Mouse (Mus musculus): ENCODE results near the gene Hhat. TPM values are rescaled to one million over a fixed set of nuclear protein-coding genes. Genes with fewer than 3 reads are reported as not detected.

Hhat gene
- polyA plus RNA-seq, 1 experiment from 2014 or later = 4.4 TPM

- Histone ChIP-seq H3K27ac (no peak overlapping the region), H3K9me3 (no peaks in the 10 kb centered on the region), H3K4me3 (replicated peaks) (no peak overlapping the region), H3K27me3 (no peaks in the 10 kb centered on the region), H3K36me3 (replicated peaks) (no peaks in the 10 kb centered on the region), H3K4me1 (no peaks in the 10 kb centered on the region), H3K4me2 (no peak overlapping the region), H3K9ac (no peak overlapping the region)
- ATAC-seq (ENCODE audit: low FRiP score) = no peak
Observed at GRCm38 (mm10) chr1:192481446-192481845, 289.6 kb downstream of the Hhat start.

DNA sequence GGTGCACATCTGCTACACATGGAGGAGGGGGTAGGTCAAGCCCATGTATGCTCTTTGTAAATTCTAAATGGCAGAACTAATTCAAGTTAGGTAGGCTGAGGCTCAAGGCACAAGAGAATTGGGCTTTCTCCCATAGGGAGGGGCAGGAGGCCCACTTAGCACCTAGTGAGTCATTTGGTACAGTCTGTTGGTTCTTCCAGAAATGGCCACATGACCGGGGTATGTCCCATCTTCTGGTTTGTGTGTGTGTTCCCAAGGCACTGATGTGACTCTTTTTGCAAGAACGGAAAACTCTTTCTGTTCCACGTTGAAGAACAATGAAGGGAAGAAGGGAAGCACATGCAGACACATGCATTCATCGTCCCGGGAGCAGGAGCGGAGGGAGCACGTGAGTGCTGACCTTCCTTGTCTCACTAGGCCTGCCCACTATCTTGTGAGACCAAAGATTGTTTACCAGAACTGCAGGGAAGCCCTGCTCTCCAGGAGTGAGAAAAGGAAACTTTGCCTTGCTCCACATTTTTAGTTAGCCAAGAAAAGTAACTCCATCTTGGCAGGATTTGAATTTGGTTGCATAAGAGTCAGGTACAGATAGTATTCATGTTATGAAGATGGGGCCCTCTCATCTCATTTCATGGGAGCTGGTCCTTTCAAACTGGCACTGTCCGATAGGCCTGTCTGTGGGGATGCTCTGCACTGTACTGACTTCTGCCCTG, 290.8 kb downstream of the Hhat start:
- Histone ChIP-seq H3K27ac (no peak overlapping the region), H3K4me3 (replicated peaks) (no peak overlapping the region), H3K36me3 (replicated peaks) (no peaks in the 10 kb centered on the region), H3K9me3 (no peaks in the 10 kb centered on the region), H3K27me3 (no peaks in the 10 kb centered on the region), H3K4me2 (no peak overlapping the region), H3K9ac (no peak overlapping the region), H3K4me1 (no peaks in the 10 kb centered on the region)
- WGBS = 89% methylated on average over 8 of the region's 8 CpGs
- no peak for ATAC-seq (ENCODE audit: low FRiP score)

- Histone ChIP-seq H3K9ac (no peak overlapping the region), H3K27ac (no peak overlapping the region), H3K4me1 (no peaks in the 10 kb centered on the region), H3K4me2 (no peak overlapping the region), H3K27me3 (no peaks in the 10 kb centered on the region), H3K4me3 (replicated peaks) (no peak overlapping the region), H3K9me3 (no peaks in the 10 kb centered on the region), H3K36me3 (replicated peaks) (no peaks in the 10 kb centered on the region)
- no peak for ATAC-seq (ENCODE audit: low FRiP score)
- WGBS = 88% methylated on average over 5 of the region's 5 CpGs
Observed at GRCm38 (mm10) chr1:192478176-192478575, 292.8 kb downstream of the Hhat start.

DNA sequence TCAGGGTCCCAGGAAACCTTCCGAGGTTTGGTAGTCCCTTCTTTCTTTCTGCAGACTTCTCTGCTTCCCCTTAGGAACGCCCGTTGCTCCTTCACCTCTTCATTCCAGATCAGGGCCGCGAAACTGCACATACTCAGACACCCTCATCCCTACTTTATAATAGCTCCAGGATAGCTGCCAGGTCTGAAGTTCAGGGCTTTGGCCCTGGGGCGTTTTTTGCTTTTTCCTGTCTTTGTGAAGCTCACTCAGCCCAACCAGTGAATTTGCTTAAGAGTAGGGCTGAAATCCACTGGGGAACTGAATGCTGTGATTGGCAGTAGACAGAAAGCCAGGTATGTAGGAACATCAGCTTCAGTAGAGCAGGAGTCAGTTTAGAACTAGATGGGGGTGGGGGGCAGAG, 293.5 kb downstream of the Hhat start:
- Histone ChIP-seq H3K27me3 (no peaks in the 10 kb centered on the region), H3K9me3 (no peaks in the 10 kb centered on the region), H3K36me3 (replicated peaks) (no peaks in the 10 kb centered on the region), H3K4me1 (no peaks in the 10 kb centered on the region), H3K27ac (no peak overlapping the region), H3K9ac (no peak overlapping the region), H3K4me2 (no peak overlapping the region), H3K4me3 (replicated peaks) (no peak overlapping the region)
- 84% methylated on average over 6 of the region's 6 CpGs for WGBS
- no peak for ATAC-seq (ENCODE audit: low FRiP score)

DNA sequence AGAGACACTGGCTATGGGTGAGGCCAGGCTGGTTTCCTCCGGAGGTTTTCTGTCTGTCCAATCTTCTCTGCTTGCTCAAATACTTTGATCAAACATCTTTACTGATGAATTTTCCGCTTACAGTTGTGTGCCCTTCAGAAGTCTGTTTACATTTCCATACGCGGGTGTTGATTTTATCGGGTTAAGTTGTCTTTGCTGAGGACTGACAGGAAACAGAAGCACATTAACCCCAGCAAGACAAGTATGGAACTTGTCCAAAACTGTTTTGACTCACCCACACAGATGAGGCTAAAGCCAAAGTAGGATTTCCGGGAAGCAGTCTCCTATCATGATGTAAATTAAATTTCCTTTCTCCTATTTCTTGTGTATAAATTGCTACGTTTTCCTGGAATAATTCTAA, 294.3 kb downstream of the Hhat start:
- no peak overlapping the region for H3K4me2 ChIP-seq
- no peak for ATAC-seq (ENCODE audit: low FRiP score)
- no peak overlapping the region for H3K27ac ChIP-seq
- H3K4me1 ChIP-seq = no peaks in the 10 kb centered on the region
- H3K27me3 ChIP-seq = no peaks in the 10 kb centered on the region
- no peaks in the 10 kb centered on the region for H3K36me3 ChIP-seq (replicated peaks)
- H3K4me3 ChIP-seq (replicated peaks) = no peak overlapping the region
- no peak overlapping the region for H3K9ac ChIP-seq
- H3K9me3 ChIP-seq = no peaks in the 10 kb centered on the region
- WGBS = 83% methylated on average over 7 of the region's 7 CpGs

- no peaks in the 10 kb centered on the region for H3K4me1 ChIP-seq
- no peaks in the 10 kb centered on the region for H3K27me3 ChIP-seq
- WGBS = 89% methylated on average over 6 of the region's 6 CpGs
- no peak overlapping the region for H3K27ac ChIP-seq
- no peak overlapping the region for H3K4me2 ChIP-seq
- no peaks in the 10 kb centered on the region for H3K36me3 ChIP-seq (replicated peaks)
- ATAC-seq (ENCODE audit: low FRiP score) = no peak
- no peaks in the 10 kb centered on the region for H3K9me3 ChIP-seq
- H3K4me3 ChIP-seq (replicated peaks) = no peak overlapping the region
- H3K9ac ChIP-seq = no peak overlapping the region
Observed at GRCm38 (mm10) chr1:192473134-192473533, 297.9 kb downstream of the Hhat start.

GRCm38 (mm10) chr1:192472366-192472765, 298.7 kb downstream of the Hhat start:
- Histone ChIP-seq H3K9ac (no peak overlapping the region), H3K4me1 (no peaks in the 10 kb centered on the region), H3K36me3 (replicated peaks) (no peaks in the 10 kb centered on the region), H3K9me3 (no peaks in the 10 kb centered on the region), H3K27ac (no peak overlapping the region), H3K4me2 (no peak overlapping the region), H3K4me3 (replicated peaks) (no peak overlapping the region), H3K27me3 (no peaks in the 10 kb centered on the region)
- ATAC-seq (ENCODE audit: low FRiP score) = no peak
- WGBS = 58% methylated on average over 4 of the region's 4 CpGs

DNA sequence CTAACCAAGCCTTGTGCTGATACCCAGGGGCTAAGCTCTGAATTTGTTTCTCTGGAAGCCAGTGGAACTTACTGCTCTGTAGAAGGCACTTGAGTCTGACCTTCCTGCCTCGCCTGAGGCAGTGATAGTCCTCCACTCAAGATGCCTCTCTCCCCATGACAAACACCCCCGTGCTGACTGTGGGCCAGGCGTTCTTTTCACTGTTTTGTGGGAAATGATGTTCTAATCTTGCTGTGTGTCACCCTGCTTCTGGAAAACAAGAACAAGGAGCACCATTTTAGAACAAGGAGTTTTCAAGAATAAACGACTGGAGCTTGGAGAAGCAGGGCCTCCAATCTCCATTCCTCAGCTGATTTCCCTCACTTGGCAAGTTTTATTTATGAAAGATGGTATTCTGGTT, 307.3 kb downstream of the Hhat start:
- no peak overlapping the region for H3K9ac ChIP-seq
- no peak for ATAC-seq (ENCODE audit: low FRiP score)
- H3K4me2 ChIP-seq = no peak overlapping the region
- H3K27me3 ChIP-seq = no peaks in the 10 kb centered on the region; the same call in 1 of the 2 replicates
- H3K4me3 ChIP-seq (replicated peaks) = no peak overlapping the region
- H3K27ac ChIP-seq = no peak overlapping the region
- no peaks in the 10 kb centered on the region for H3K9me3 ChIP-seq
- 81% methylated on average over 4 of the region's 4 CpGs for WGBS
- no peaks in the 10 kb centered on the region for H3K36me3 ChIP-seq (replicated peaks)
- H3K4me1 ChIP-seq = no peaks in the 10 kb centered on the region

DNA sequence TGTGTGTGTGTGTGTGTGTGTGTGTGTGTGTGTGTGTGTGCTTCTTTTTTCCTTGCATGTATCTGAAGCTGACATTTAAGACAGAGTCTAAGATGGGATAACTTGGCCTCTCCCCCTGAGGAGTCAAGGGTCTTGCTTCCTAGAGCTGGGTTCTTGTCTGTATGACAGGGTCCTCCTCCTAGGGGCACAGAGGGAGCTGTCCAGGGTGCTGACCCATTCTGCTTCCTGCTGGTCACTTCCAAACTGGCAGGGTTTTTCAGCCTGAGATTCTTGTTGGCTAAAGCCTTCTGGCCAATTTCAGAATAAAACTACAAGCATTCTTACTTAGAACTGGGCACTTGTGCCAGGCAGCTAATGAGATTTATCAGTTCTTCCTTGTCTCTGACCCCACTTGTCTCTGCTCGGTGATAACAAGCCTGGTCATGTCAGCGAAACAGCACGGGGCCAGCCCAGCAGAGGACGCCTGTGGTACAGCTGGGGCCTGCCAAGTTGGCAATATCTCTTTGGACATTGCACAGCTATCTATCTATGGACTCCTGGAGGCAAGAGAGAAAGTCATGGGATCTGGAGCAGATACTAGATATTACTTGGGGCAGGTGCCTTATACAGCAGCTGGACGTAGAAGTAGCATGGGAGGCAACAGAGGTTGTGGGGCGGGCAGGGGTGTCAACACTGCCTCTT, 313.4 kb downstream of the Hhat start:
- WGBS = 79% methylated on average over 6 of the region's 6 CpGs
- H3K4me2 ChIP-seq = no peak overlapping the region

GRCm38 (mm10) chr1:192457037-192457436, 314.0 kb downstream of the Hhat start:
- WGBS = 72% methylated on average over 3 of the region's 3 CpGs
- ATAC-seq (ENCODE audit: low FRiP score) = no peak

More for the DNA sequence above, 313.4 kb downstream of the Hhat start:
- Histone ChIP-seq H3K27ac (no peak overlapping the region), H3K9ac (no peak overlapping the region), H3K36me3 (replicated peaks) (no peaks in the 10 kb centered on the region), H3K27me3 (no peaks in the 10 kb centered on the region; the same call in 1 of the 2 replicates), H3K4me3 (replicated peaks) (no peak overlapping the region), H3K9me3 (no peaks in the 10 kb centered on the region), H3K4me1 (peaks cover 7% of the 10 kb centered on the region)
- ATAC-seq (ENCODE audit: low FRiP score) = no peak

DNA sequence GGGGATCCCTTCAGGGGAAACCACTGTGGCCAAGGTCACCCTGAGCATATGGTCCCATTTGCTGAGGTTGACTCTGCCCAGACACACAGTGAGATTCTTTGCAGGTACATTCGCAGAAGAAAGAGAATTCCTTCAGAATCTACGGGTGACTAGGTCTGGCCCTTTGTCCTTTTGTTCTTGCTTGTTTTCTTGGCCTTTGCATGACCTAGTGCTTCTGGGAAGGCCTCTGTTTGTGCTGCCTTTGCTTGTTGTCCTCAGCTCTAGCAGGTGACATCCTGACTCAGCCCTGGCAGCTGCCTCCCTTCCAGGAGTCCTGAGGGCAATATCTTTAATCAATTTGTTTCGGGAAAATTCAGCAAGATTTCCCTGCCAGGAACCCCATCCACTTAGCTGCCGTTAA, 316.0 kb downstream of the Hhat start:
- Histone ChIP-seq H3K27ac (no peak overlapping the region), H3K9me3 (no peaks in the 10 kb centered on the region), H3K27me3 (no peaks in the 10 kb centered on the region), H3K4me1 (peaks cover 7% of the 10 kb centered on the region), H3K36me3 (replicated peaks) (no peaks in the 10 kb centered on the region), H3K4me2 (no peak overlapping the region), H3K4me3 (replicated peaks) (no peak overlapping the region), H3K9ac (no peak overlapping the region)
- WGBS = 60% methylated on average over 4 of the region's 4 CpGs
- no peak for ATAC-seq (ENCODE audit: low FRiP score)

More at GRCm38 (mm10) chr1:192457037-192457436, 314.0 kb downstream of the Hhat start:
- H3K4me2 ChIP-seq = no peak overlapping the region
- H3K4me3 ChIP-seq (replicated peaks) = no peak overlapping the region
- no peak overlapping the region for H3K27ac ChIP-seq
- no peak overlapping the region for H3K9ac ChIP-seq
- H3K9me3 ChIP-seq = no peaks in the 10 kb centered on the region
- H3K4me1 ChIP-seq = peaks cover 7% of the 10 kb centered on the region
- no peaks in the 10 kb centered on the region for H3K36me3 ChIP-seq (replicated peaks)
- H3K27me3 ChIP-seq = no peaks in the 10 kb centered on the region; the same call in 1 of the 2 replicates

DNA sequence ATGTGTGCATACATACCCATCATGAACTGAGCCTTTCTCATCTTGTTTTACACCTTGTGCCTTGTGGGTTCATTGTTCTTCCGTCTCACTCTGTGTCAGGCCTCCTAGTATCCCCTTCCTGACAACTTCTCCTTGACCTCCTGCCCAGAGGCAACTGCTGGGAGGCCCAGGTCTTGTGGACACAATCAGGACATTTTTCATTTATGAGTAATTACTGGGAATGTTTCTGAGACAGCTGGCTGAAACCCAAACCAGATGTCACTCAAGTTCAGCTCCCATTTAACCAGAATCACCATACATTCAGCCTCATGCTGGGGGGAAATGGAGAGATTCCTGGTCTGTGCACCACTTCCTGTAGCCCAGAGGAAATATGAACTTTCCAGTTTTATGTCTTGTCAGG, 316.5 kb downstream of the Hhat start:
- WGBS = 78% methylated on average over 1 of the region's 1 CpGs
- 0 out of 2 replicates have a peak, but pooled peaks cover 2% of the 10 kb centered on the region for H3K27me3 ChIP-seq
- H3K4me1 ChIP-seq = peaks cover 7% of the 10 kb centered on the region
- no peak overlapping the region for H3K9ac ChIP-seq
- no peak overlapping the region for H3K27ac ChIP-seq
- ATAC-seq (ENCODE audit: low FRiP score) = no peak
- H3K9me3 ChIP-seq = no peaks in the 10 kb centered on the region
- H3K36me3 ChIP-seq (replicated peaks) = no peaks in the 10 kb centered on the region
- H3K4me2 ChIP-seq = no peak overlapping the region
- H3K4me3 ChIP-seq (replicated peaks) = no peak overlapping the region

- Histone ChIP-seq H3K4me3 (replicated peaks) (no peak overlapping the region), H3K27ac (no peak overlapping the region), H3K9ac (no peak overlapping the region), H3K4me2 (no peak overlapping the region), H3K27me3 (0 out of 2 replicates have a peak, but pooled peaks cover 2% of the 10 kb centered on the region), H3K9me3 (no peaks in the 10 kb centered on the region), H3K36me3 (replicated peaks) (no peaks in the 10 kb centered on the region), H3K4me1 (peaks cover 7% of the 10 kb centered on the region)
- WGBS = 77% methylated on average over 4 of the region's 4 CpGs
- no peak for ATAC-seq (ENCODE audit: low FRiP score)
Observed at GRCm38 (mm10) chr1:192451722-192452121, 319.3 kb downstream of the Hhat start.

Data from forebrain, embryonic 12.5 days (tissue).